Mouse (Mus musculus) CD4-positive, CD25-positive, alpha-beta regulatory T cell, adult 4 months (primary cell): ENCODE measurements at regions not wholly inside any gene's neighbourhood (a gene's known extent, or its start where the extent isn't known, plus 50 kb on each side); places are given as distances from the start of the nearest gene placed in this dataset.
A peak's percentile ranks its signal among the peaks of the same experiment; 100 is the strongest.
"Not testable (repeated sequence)": the region's sequence is repeated elsewhere in the genome, so short reads cannot be mapped to it uniquely, and the experiment has no call there.

Experiments used
- ATAC-seq: one replicate; pipeline ENCODE4 v1.8.0; 2017

GRCm38 (mm10) chr10:20891426-20891825, 60.9 kb upstream of the Ahi1 start:
- ATAC-seq, result no peak

- ATAC-seq, result no peak
Observed at GRCm38 (mm10) chr10:20883618-20884017, 68.7 kb upstream of the Ahi1 start.

- ATAC-seq, result peak; percentile 84
Observed at GRCm38 (mm10) chr10:20882599-20882998, 69.7 kb upstream of the Ahi1 start.

- ATAC-seq, result no peak
Observed at GRCm38 (mm10) chr10:20880251-20880650, 72.1 kb upstream of the Ahi1 start.

- no peak for ATAC-seq
Observed at GRCm38 (mm10) chr10:20879482-20879881, 72.9 kb upstream of the Ahi1 start.

- no peak for ATAC-seq
Observed at GRCm38 (mm10) chr10:20867076-20867475, 85.3 kb upstream of the Ahi1 start.

- peak; percentile 58 for ATAC-seq
Observed at GRCm38 (mm10) chr10:20865031-20865430, 87.3 kb upstream of the Ahi1 start.

GRCm38 (mm10) chr10:20857413-20857812, 94.9 kb upstream of the Ahi1 start:
- no peak for ATAC-seq

GRCm38 (mm10) chr10:20854621-20855363, 97.6 kb upstream of the Ahi1 start:
- ATAC-seq, result peak; percentile 51

- no peak for ATAC-seq
Observed at GRCm38 (mm10) chr10:20847287-20847686, 105.1 kb upstream of the Ahi1 start.

GRCm38 (mm10) chr10:20843277-20843676, 109.1 kb upstream of the Ahi1 start:
- ATAC-seq, result no peak

- ATAC-seq, result no peak
Observed at GRCm38 (mm10) chr10:20842131-20842530, 110.2 kb upstream of the Ahi1 start.

- no peak for ATAC-seq
Observed at GRCm38 (mm10) chr10:20841430-20842040, 110.8 kb upstream of the Ahi1 start.

- no peak for ATAC-seq
Observed at GRCm38 (mm10) chr10:20838685-20839425, 113.5 kb upstream of the Ahi1 start.

GRCm38 (mm10) chr10:20836816-20837215, 111.9 kb upstream of the Pde7b start:
- not testable (repeated sequence) for ATAC-seq

- ATAC-seq, result peak; percentile 99
Observed at GRCm38 (mm10) chr10:20834806-20835575, 110.1 kb upstream of the Pde7b start.

- no peak for ATAC-seq
Observed at GRCm38 (mm10) chr10:20828304-20828703, 103.4 kb upstream of the Pde7b start.

- no peak for ATAC-seq
Observed at GRCm38 (mm10) chr10:20827473-20827872, 102.6 kb upstream of the Pde7b start.

GRCm38 (mm10) chr10:20818548-20818947, 93.7 kb upstream of the Pde7b start:
- no peak for ATAC-seq

- ATAC-seq, result no peak
Observed at GRCm38 (mm10) chr10:20799792-20800191, 74.9 kb upstream of the Pde7b start.

GRCm38 (mm10) chr10:20798400-20798799, 73.5 kb upstream of the Pde7b start:
- ATAC-seq, result no peak

GRCm38 (mm10) chr10:20793956-20794355, 69.1 kb upstream of the Pde7b start:
- ATAC-seq, result no peak

GRCm38 (mm10) chr10:20780946-20781345, 56.1 kb upstream of the Pde7b start:
- ATAC-seq, result no peak
